Mouse (Mus musculus) lung, postnatal 0 days (tissue): ENCODE measurements around the gene Ear14.

Experiments
- CTCF ChIP-seq: IDR thresholded peaks from 2 replicates; pipeline ENCODE4 v1.5.1; 2016; ENCODE audit warnings: antibody characterized with exemption, mild to moderate bottlenecking
- EP300 ChIP-seq: IDR thresholded peaks from 2 replicates; pipeline ENCODE4 v1.6.1; 2016; ENCODE audit warnings: antibody characterized with exemption, mild to moderate bottlenecking, control low read depth

GRCm38 (mm10) chr14:51247736-51248135 is 44.5 kb downstream of the Ear14 start:
- TF ChIP-seq CTCF (no peak), EP300 (no peak)
